Mouse (Mus musculus): ENCODE measurements around the gene Areg. TPM values are rescaled to one million over a fixed set of nuclear protein-coding genes. Genes with fewer than 3 reads are reported as not detected.

The Areg gene
- polyA plus RNA-seq, 1 experiment from 2014 or later: 0.34 TPM

- no peak overlapping the region for H3K4me2 ChIP-seq (ENCODE audit: low read length)
- no peak overlapping the region for H3K4me3 ChIP-seq (replicated peaks; ENCODE audit: low read depth, low read length)
- H3K27me3 ChIP-seq (ENCODE audit: insufficient read depth, low read length): no peaks in the 10 kb centered on the region
- TF ChIP-seq CTCF (IDR thresholded peaks at IDR 0.05; ENCODE audit: low read depth): no peak
- H3K27ac ChIP-seq: no peak overlapping the region
- H3K4me1 ChIP-seq (replicated peaks; ENCODE audit: insufficient read depth, low read length): no peaks in the 10 kb centered on the region
- H3K9me3 ChIP-seq (replicated peaks; ENCODE audit: low read length): no peaks in the 10 kb centered on the region
- H3K36me3 ChIP-seq (ENCODE audit: insufficient read depth, low read length): no peaks in the 10 kb centered on the region
- H3K9ac ChIP-seq (ENCODE audit: low read depth, low read length): no peak overlapping the region
- ATAC-seq (replicated peaks; ENCODE audit: low FRiP score, low read depth) (no peak), DNase-seq (ENCODE audit: low spot score) (no peak)
- 75% methylated on average over 1 of the region's 1 CpGs for WGBS
These were observed 12.8 kb upstream of the Areg start for GRCm38 (mm10) chr5:91126623-91127022.

GRCm38 (mm10) chr5:91134961-91135360 is 4.4 kb upstream of the Areg start:
- no peaks in the 10 kb centered on the region for H3K27me3 ChIP-seq (ENCODE audit: insufficient read depth, low read length)
- DNase-seq (ENCODE audit: low spot score): no peak
- no peak for TF ChIP-seq CTCF (IDR thresholded peaks at IDR 0.05; ENCODE audit: low read depth)
- H3K27ac ChIP-seq: no peak overlapping the region
- no peak overlapping the region for H3K4me2 ChIP-seq (ENCODE audit: low read length)
- H3K9ac ChIP-seq (ENCODE audit: low read depth, low read length): no peak overlapping the region
- 39% methylated on average over 1 of the region's 1 CpGs for WGBS
- H3K36me3 ChIP-seq (ENCODE audit: insufficient read depth, low read length): no peaks in the 10 kb centered on the region
- no peaks in the 10 kb centered on the region for H3K4me1 ChIP-seq (replicated peaks; ENCODE audit: insufficient read depth, low read length)
- H3K4me3 ChIP-seq (replicated peaks; ENCODE audit: low read depth, low read length): no peak overlapping the region
- no peak for ATAC-seq (replicated peaks; ENCODE audit: low FRiP score, low read depth)
- H3K9me3 ChIP-seq (replicated peaks; ENCODE audit: low read length): no peaks in the 10 kb centered on the region

DNA sequence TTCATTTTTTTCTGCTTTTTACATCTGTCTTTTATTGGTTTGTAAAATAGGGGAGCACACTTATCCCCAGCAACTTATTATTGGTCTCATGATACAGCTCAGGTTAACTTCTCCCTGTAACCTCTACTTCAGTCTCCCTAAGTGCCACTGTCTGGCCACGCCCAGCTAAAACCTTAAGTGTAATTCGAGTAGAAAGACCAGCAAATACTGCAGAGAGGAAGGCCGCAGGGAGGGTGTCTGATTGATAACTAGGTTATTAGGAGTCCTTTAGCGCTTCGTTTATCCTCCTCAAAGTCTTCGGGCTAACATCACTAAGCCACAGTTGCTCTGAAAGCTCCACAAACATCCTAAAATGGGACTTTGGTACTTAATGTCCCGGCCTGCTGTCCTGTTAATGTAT is 429 bp upstream of the Areg start:
- H3K4me2 ChIP-seq (ENCODE audit: low read length): peak overlapping the region; percentile 80
- ATAC-seq (replicated peaks; ENCODE audit: low FRiP score, low read depth) (no peak), DNase-seq (ENCODE audit: low spot score) (peak; percentile 8)
- no peaks in the 10 kb centered on the region for H3K4me1 ChIP-seq (replicated peaks; ENCODE audit: insufficient read depth, low read length)
- H3K27me3 ChIP-seq (ENCODE audit: insufficient read depth, low read length): peaks cover 3% of the 10 kb centered on the region; the same call in 1 of the 2 replicates
- no peak for TF ChIP-seq CTCF (IDR thresholded peaks at IDR 0.05; ENCODE audit: low read depth)
- WGBS: 4% methylated on average over 7 of the region's 7 CpGs
- no peaks in the 10 kb centered on the region for H3K9me3 ChIP-seq (replicated peaks; ENCODE audit: low read length)
- H3K36me3 ChIP-seq (ENCODE audit: insufficient read depth, low read length): no peaks in the 10 kb centered on the region
- no peak overlapping the region for H3K27ac ChIP-seq
- H3K4me3 ChIP-seq (replicated peaks; ENCODE audit: low read depth, low read length): peak overlapping the region; percentile 39
- H3K9ac ChIP-seq (ENCODE audit: low read depth, low read length): no peak overlapping the region

GRCm38 (mm10) chr5:91140896-91141448 is 1.6 kb downstream of the Areg start:
- Histone ChIP-seq H3K27ac (no peak overlapping the region), H3K4me2 (ENCODE audit: low read length) (no peak overlapping the region), H3K9ac (ENCODE audit: low read depth, low read length) (no peak overlapping the region), H3K4me1 (replicated peaks; ENCODE audit: insufficient read depth, low read length) (no peaks in the 10 kb centered on the region), H3K9me3 (replicated peaks; ENCODE audit: low read length) (no peaks in the 10 kb centered on the region), H3K36me3 (ENCODE audit: insufficient read depth, low read length) (no peaks in the 10 kb centered on the region), H3K4me3 (replicated peaks; ENCODE audit: low read depth, low read length) (no peak overlapping the region), H3K27me3 (ENCODE audit: insufficient read depth, low read length) (peaks cover 3% of the 10 kb centered on the region; the same call in 1 of the 2 replicates)
- TF ChIP-seq CTCF (IDR thresholded peaks at IDR 0.05; ENCODE audit: low read depth): no peak
- DNase-seq (ENCODE audit: low spot score) (no peak), ATAC-seq (replicated peaks; ENCODE audit: low FRiP score, low read depth) (no peak)
- WGBS: 57% methylated on average over 13 of the region's 13 CpGs

DNA sequence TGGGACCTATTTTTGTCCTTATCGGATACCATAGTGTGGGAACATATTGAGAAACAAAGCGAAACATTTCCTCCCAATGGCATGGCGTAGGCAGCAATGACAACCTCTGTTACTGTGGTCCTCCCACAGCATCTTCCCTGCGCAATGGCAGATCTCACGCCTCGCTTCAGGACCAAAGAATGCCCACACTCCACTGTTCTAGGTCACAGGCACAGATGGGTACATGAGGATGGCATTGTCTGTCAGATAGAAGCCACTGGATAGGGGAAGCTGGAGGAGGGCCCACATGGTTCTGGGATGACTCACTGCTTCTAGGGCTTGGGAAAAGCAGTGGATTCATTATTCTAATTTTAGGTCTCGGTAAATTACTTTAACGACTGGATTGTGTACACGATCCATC is 5.6 kb downstream of the Areg start:
- Histone ChIP-seq H3K4me2 (ENCODE audit: low read length) (no peak overlapping the region), H3K27ac (no peak overlapping the region), H3K36me3 (ENCODE audit: insufficient read depth, low read length) (no peaks in the 10 kb centered on the region), H3K4me3 (replicated peaks; ENCODE audit: low read depth, low read length) (no peak overlapping the region), H3K27me3 (ENCODE audit: insufficient read depth, low read length) (peaks cover 3% of the 10 kb centered on the region; the same call in 1 of the 2 replicates), H3K9me3 (replicated peaks; ENCODE audit: low read length) (no peaks in the 10 kb centered on the region), H3K9ac (ENCODE audit: low read depth, low read length) (no peak overlapping the region), H3K4me1 (replicated peaks; ENCODE audit: insufficient read depth, low read length) (no peaks in the 10 kb centered on the region)
- no peak for TF ChIP-seq CTCF (IDR thresholded peaks at IDR 0.05; ENCODE audit: low read depth)
- DNase-seq (ENCODE audit: low spot score): no peak
- WGBS: 91% methylated on average over 9 of the region's 9 CpGs
- no peak for ATAC-seq (replicated peaks; ENCODE audit: low FRiP score, low read depth)

DNA sequence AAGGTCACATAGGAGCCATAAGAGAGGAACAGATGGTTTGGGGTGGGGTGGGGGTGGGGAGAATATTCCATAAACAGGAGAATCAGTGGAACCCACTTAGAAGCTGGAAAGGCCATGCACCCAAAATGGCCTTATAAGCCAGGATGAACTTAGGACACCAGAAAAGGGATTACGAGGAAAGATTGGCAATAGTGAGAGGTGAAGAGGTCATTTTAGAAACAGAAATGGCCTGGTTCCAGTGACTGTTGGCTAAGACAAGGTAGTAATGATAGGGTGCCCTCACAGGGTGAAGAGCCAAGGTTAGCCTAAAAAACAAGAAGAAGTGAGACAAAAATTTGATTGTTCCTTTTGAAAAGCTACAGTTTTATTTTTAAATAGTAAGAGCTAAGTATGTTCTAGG is 7.6 kb downstream of the Areg start:
- Histone ChIP-seq H3K9ac (ENCODE audit: low read depth, low read length) (no peak overlapping the region), H3K9me3 (replicated peaks; ENCODE audit: low read length) (no peaks in the 10 kb centered on the region), H3K36me3 (ENCODE audit: insufficient read depth, low read length) (no peaks in the 10 kb centered on the region), H3K4me2 (ENCODE audit: low read length) (no peak overlapping the region), H3K27ac (no peak overlapping the region), H3K4me3 (replicated peaks; ENCODE audit: low read depth, low read length) (no peak overlapping the region), H3K27me3 (ENCODE audit: insufficient read depth, low read length) (no peaks in the 10 kb centered on the region), H3K4me1 (replicated peaks; ENCODE audit: insufficient read depth, low read length) (no peaks in the 10 kb centered on the region)
- no peak for ATAC-seq (replicated peaks; ENCODE audit: low FRiP score, low read depth)
- no peak for DNase-seq (ENCODE audit: low spot score)
- TF ChIP-seq CTCF (IDR thresholded peaks at IDR 0.05; ENCODE audit: low read depth): no peak
- 79% methylated on average over 1 of the region's 1 CpGs for WGBS

DNA sequence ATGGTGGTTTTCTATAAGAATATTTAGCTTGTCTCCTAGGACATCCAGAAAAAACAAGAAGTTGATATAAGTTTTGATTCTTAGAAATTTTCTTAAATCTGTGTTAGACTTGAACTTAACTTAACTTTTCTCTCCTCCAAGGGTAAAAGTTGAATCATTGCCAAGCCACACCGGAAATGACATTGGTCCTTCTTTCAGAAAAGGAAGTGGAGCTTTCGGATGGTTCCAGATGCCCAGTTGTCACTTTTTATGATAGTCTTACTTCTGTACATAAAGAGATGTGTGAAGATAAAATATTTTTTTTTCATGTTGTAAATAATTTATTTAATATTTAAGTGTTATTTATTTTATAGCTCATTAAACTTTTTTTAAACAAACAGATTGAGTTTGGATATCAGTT is 8.7 kb downstream of the Areg start:
- Histone ChIP-seq H3K9ac (ENCODE audit: low read depth, low read length) (no peak overlapping the region), H3K27me3 (ENCODE audit: insufficient read depth, low read length) (no peaks in the 10 kb centered on the region), H3K27ac (no peak overlapping the region), H3K4me2 (ENCODE audit: low read length) (no peak overlapping the region), H3K9me3 (replicated peaks; ENCODE audit: low read length) (no peaks in the 10 kb centered on the region), H3K4me1 (replicated peaks; ENCODE audit: insufficient read depth, low read length) (no peaks in the 10 kb centered on the region), H3K36me3 (ENCODE audit: insufficient read depth, low read length) (no peaks in the 10 kb centered on the region), H3K4me3 (replicated peaks; ENCODE audit: low read depth, low read length) (no peak overlapping the region)
- DNase-seq (ENCODE audit: low spot score) (peak; percentile 9), ATAC-seq (replicated peaks; ENCODE audit: low FRiP score, low read depth) (no peak)
- no peak for TF ChIP-seq CTCF (IDR thresholded peaks at IDR 0.05; ENCODE audit: low read depth)
- WGBS: 55% methylated on average over 2 of the region's 2 CpGs
